Mouse (Mus musculus) C2C12 (cell line): Measurements from ENCODE around the gene Nav2.

ENCODE experiments used
- CTCF ChIP-seq: IDR thresholded peaks from one replicate; pipeline ENCODE4 v1.5.1; 2011; ENCODE audit not compliant: control insufficient read depth, insufficient read depth, insufficient read length
- FOSL1 ChIP-seq: IDR thresholded peaks from one replicate; pipeline ENCODE4 v1.8.0; 2011; ENCODE audit warnings: mild to moderate bottlenecking, low read length; ENCODE audit not compliant: poor library complexity, insufficient read depth, severe bottlenecking
- MAX ChIP-seq: IDR thresholded peaks from one replicate; pipeline ENCODE4 v1.6.1; 2011; ENCODE audit warnings: mild to moderate bottlenecking, control low read depth

DNA sequence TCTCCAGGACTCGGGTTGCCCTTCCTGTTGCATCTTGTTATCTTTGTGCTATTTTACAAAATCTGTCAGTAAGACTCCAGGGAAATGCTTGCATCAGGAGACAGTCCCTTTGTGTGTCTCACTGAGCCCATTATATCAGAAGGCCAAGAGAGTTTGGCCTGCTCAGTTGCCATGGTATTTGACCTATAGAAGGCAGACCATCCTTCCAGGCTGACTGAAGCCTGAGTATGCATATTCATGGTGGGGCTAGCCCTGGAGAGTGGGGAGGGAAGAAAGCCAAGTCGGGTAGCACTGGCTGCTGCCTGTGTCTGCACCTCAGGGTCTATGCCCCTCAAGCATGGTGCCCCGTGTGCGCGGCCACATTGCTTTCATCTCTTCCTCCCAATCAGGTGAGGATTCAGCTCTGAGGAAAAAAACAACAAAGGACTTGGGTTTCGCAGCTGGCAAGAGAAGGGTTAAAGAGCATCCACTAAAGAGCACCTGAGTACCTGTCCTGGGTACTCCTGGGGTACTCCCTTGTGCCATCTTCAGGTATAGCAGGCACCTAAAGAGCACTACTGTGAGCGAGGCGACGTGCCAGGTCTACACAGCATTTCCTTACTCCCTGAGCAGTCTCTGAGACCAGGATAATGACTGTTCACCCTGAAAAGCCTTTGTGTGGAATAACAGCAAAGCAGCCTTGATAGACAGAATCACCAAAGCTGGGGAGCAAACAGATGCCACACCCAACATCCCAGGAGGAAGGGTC is 144.5 kb downstream of the Nav2 start:
- no peak for TF ChIP-seq CTCF
- no peak for TF ChIP-seq MAX
- no peak for TF ChIP-seq FOSL1
